Mouse (Mus musculus) embryonic facial prominence, embryonic 14.5 days (tissue): ENCODE data around the gene Fzd4. TPM values are rescaled to one million over a fixed set of nuclear protein-coding genes. Genes with fewer than 3 reads are reported as not detected.

ENCODE experiments used
- ATAC-seq: fragments of 200-750 bp; cut with Nextera tagmentation; 2 replicates; pipeline ENCODE4 v1.8.0; 2017; ENCODE audit warnings: low read depth, moderate number of reproducible peaks, moderate TSS enrichment
- DNase-seq: peaks from one replicate; pipeline ENCODE4 v3.0.0-alpha.2; 2015; ENCODE audit warnings: low spot score
- H3K27ac ChIP-seq: fragments of 300-500 bp; sonication (generic); replicated peaks from 2 replicates; pipeline ENCODE4 v1.5.1; 2014; ENCODE audit warnings: low read depth, mild to moderate bottlenecking, low read length, moderate library complexity
- H3K27me3 ChIP-seq: fragments of 300-500 bp; sonication (generic); replicated peaks from 2 replicates; pipeline ENCODE4 v1.6.1; 2014; ENCODE audit warnings: low read length; ENCODE audit not compliant: control insufficient read depth, insufficient read depth
- H3K36me3 ChIP-seq: fragments of 300-500 bp; sonication (generic); 2 replicates; pipeline ENCODE4 v1.6.1; 2014; ENCODE audit warnings: low read length, mixed read lengths; ENCODE audit not compliant: control insufficient read depth, insufficient read depth
- H3K4me1 ChIP-seq: fragments of 300-500 bp; sonication (generic); 2 replicates; pipeline ENCODE4 v1.6.1; 2014; ENCODE audit warnings: antibody characterized with exemption, low read length; ENCODE audit not compliant: control insufficient read depth, insufficient read depth
- H3K4me2 ChIP-seq: fragments of 300-500 bp; sonication (generic); 2 replicates; pipeline ENCODE4 v1.6.1; 2014; ENCODE audit warnings: low read depth, mild to moderate bottlenecking, low read length, moderate library complexity, mixed read lengths
- H3K4me3 ChIP-seq: fragments of 300-500 bp; sonication (generic); 2 replicates; pipeline ENCODE4 v1.5.1; 2014; ENCODE audit warnings: low read depth, mild to moderate bottlenecking, low read length
- H3K9ac ChIP-seq: fragments of 300-500 bp; sonication (generic); 2 replicates; pipeline ENCODE4 v1.6.1; 2014; ENCODE audit warnings: low read depth, mild to moderate bottlenecking, low read length, moderate library complexity, mixed read lengths
- H3K9me3 ChIP-seq: fragments of 300-500 bp; sonication (generic); 2 replicates; pipeline ENCODE4 v1.6.1; 2016; ENCODE audit warnings: low read length; ENCODE audit not compliant: control insufficient read depth
- WGBS: fragments of 180-500 bp; shearing (Covaris S2); extraction: QIAGEN DNeasy Blood & Tissue Kit; methylation state at CpG from one replicate; pipeline ENCODE4 v1.1.7; 2014; 5-methylcytosine and 5-hydroxymethylcytosine counted together
- polyA plus RNA-seq: library from polyadenylated mRNA; unstranded; fragments of >200 nt; fragmentation: Nextera tagmentation; extraction: Ambion mirVana; gene quantifications from 2 replicates; pipeline ENCODE4 v1.2.1, GENCODE M21; 2014

Gene Fzd4
- polyA plus RNA-seq, 1 experiment from 2014 or later: 20.2 TPM

GRCm38 (mm10) chr7:89427101-89427500 lies 22.9 kb downstream of the Fzd4 start:
- ATAC-seq: no peak
- Histone ChIP-seq H3K4me3 (no peak overlapping the region), H3K4me1 (0 out of 2 replicates have a peak, but pooled peaks cover 7% of the 10 kb centered on the region), H3K9ac (no peak overlapping the region), H3K27me3 (no peaks in the 10 kb centered on the region), H3K27ac (no peak overlapping the region), H3K9me3 (no peaks in the 10 kb centered on the region), H3K36me3 (no peaks in the 10 kb centered on the region), H3K4me2 (no peak overlapping the region)
- WGBS: 17% methylated on average over 5 of the region's 5 CpGs
- no peak for DNase-seq

- DNase-seq: no peak
- Histone ChIP-seq H3K27ac (no peak overlapping the region), H3K36me3 (no peaks in the 10 kb centered on the region), H3K4me3 (no peak overlapping the region), H3K4me2 (no peak overlapping the region), H3K4me1 (peaks cover 21% of the 10 kb centered on the region), H3K27me3 (no peaks in the 10 kb centered on the region), H3K9ac (no peak overlapping the region), H3K9me3 (no peaks in the 10 kb centered on the region)
- WGBS: 79% methylated on average over 5 of the region's 5 CpGs
- no peak for ATAC-seq
These were observed 24.6 kb downstream of the Fzd4 start for GRCm38 (mm10) chr7:89428804-89429203.

- peaks cover 17% of the 10 kb centered on the region for H3K4me1 ChIP-seq
- H3K4me3 ChIP-seq: no peak overlapping the region
- H3K27ac ChIP-seq: no peak overlapping the region
- no peak overlapping the region for H3K4me2 ChIP-seq
- WGBS: 73% methylated on average over 1 of the region's 1 CpGs
- H3K9me3 ChIP-seq: no peaks in the 10 kb centered on the region
- H3K9ac ChIP-seq: no peak overlapping the region
- DNase-seq: no peak
- ATAC-seq: no peak
- no peaks in the 10 kb centered on the region for H3K36me3 ChIP-seq
- no peaks in the 10 kb centered on the region for H3K27me3 ChIP-seq
These were observed 25.2 kb downstream of the Fzd4 start for GRCm38 (mm10) chr7:89429326-89429725.

- Histone ChIP-seq H3K4me1 (peaks cover 15% of the 10 kb centered on the region), H3K9me3 (no peaks in the 10 kb centered on the region), H3K27me3 (no peaks in the 10 kb centered on the region), H3K4me3 (no peak overlapping the region), H3K36me3 (no peaks in the 10 kb centered on the region), H3K27ac (no peak overlapping the region), H3K4me2 (no peak overlapping the region), H3K9ac (no peak overlapping the region)
- ATAC-seq: no peak
- no peak for DNase-seq
- 65% methylated on average over 2 of the region's 2 CpGs for WGBS
These were observed 27.0 kb downstream of the Fzd4 start for GRCm38 (mm10) chr7:89431185-89431584.

GRCm38 (mm10) chr7:89433193-89433892 lies 29.2 kb downstream of the Fzd4 start:
- H3K27me3 ChIP-seq: no peaks in the 10 kb centered on the region
- ATAC-seq: peak; percentile 69; the same call in 1 of the 2 replicates
- no peak overlapping the region for H3K9ac ChIP-seq
- 32% methylated on average over 9 of the region's 9 CpGs for WGBS
- peaks cover 15% of the 10 kb centered on the region for H3K4me1 ChIP-seq
- H3K36me3 ChIP-seq: no peaks in the 10 kb centered on the region
- H3K9me3 ChIP-seq: no peaks in the 10 kb centered on the region
- peak overlapping the region; percentile 13 for H3K27ac ChIP-seq
- H3K4me2 ChIP-seq: no peak overlapping the region
- no peak overlapping the region for H3K4me3 ChIP-seq
- peak; percentile 94 for DNase-seq

- Histone ChIP-seq H3K4me3 (no peak overlapping the region), H3K9ac (no peak overlapping the region), H3K36me3 (no peaks in the 10 kb centered on the region), H3K4me2 (no peak overlapping the region), H3K9me3 (no peaks in the 10 kb centered on the region), H3K4me1 (peaks cover 15% of the 10 kb centered on the region), H3K27me3 (no peaks in the 10 kb centered on the region), H3K27ac (peak overlapping the region; percentile 13; the same call in 1 of the 2 replicates)
- WGBS: 65% methylated on average over 8 of the region's 8 CpGs
- ATAC-seq (no peak), DNase-seq (no peak)
These were observed 29.9 kb downstream of the Fzd4 start for GRCm38 (mm10) chr7:89433893-89434616.

- H3K36me3 ChIP-seq: no peaks in the 10 kb centered on the region
- H3K27ac ChIP-seq: no peak overlapping the region
These were observed 32.2 kb downstream of the Fzd4 start for GRCm38 (mm10) chr7:89436404-89436803.

GRCm38 (mm10) chr7:89437589-89437988 lies 33.4 kb downstream of the Fzd4 start:
- H3K4me1 ChIP-seq: peaks cover 13% of the 10 kb centered on the region
- no peak overlapping the region for H3K4me3 ChIP-seq
- ATAC-seq (peak; percentile 42; the same call in 1 of the 2 replicates), DNase-seq (peak; percentile 75)
- H3K27me3 ChIP-seq: no peaks in the 10 kb centered on the region
- no peak overlapping the region for H3K27ac ChIP-seq
- H3K36me3 ChIP-seq: no peaks in the 10 kb centered on the region
- 27% methylated on average over 4 of the region's 4 CpGs for WGBS
- H3K4me2 ChIP-seq: no peak overlapping the region
- H3K9me3 ChIP-seq: no peaks in the 10 kb centered on the region
- no peak overlapping the region for H3K9ac ChIP-seq

More at GRCm38 (mm10) chr7:89436404-89436803, 32.2 kb downstream of the Fzd4 start:
- no peak for DNase-seq
- ATAC-seq: no peak
- Histone ChIP-seq H3K27me3 (no peaks in the 10 kb centered on the region), H3K4me2 (no peak overlapping the region), H3K9ac (no peak overlapping the region), H3K4me1 (peaks cover 15% of the 10 kb centered on the region), H3K4me3 (no peak overlapping the region), H3K9me3 (no peaks in the 10 kb centered on the region)
- 78% methylated on average over 5 of the region's 5 CpGs for WGBS
